ENCODE assay signal across 11 mouse cellular contexts in genomic region chr16:5672871-5673270, GRCm38 (mm10).
DNase-seq lines count a peak whose midpoint lies in the region; TF ChIP-seq lines count a peak whose summit lies in the region.
"Had no signal": no experiment of that assay in that cellular context is flagged by ENCODE, and none has a peak within 500 bp of the region (broad histone marks: within the 10 kb centered on the region; RNA-seq: fewer than 3 reads in every experiment).

No protein-coding gene starts in this region.

- no peak overlapping the region for H3K4me3 ChIP-seq in layer of hippocampus, adult 2 months
- H3K4me3 ChIP-seq: embryonic facial prominence, embryonic 13.5 days; neural tube, embryonic 13.5 days had no signal

- DNase-seq in adrenal gland, adult (ENCODE audit: inconsistent age in 2 of 2, low spot score in 1 of 2) = peak; percentile 4 to 48
- no peak for DNase-seq in adrenal gland, postnatal 4 days (ENCODE audit: low spot score in 2 of 2)
- no peak for DNase-seq in layer of hippocampus, adult 2 months (ENCODE audit: low spot score in 2 of 2)
- DNase-seq in layer of hippocampus, adult 8-10 months (ENCODE audit: low spot score in 2 of 2) = no peak
- peak; percentile 6 for DNase-seq in adipocyte (ENCODE audit: low spot score)
- DNase-seq in cerebellum, adult 9-10 months = peak; percentile 40
- no peak for DNase-seq in embryo, embryonic 10.5 days (ENCODE audit: low spot score)
- DNase-seq in ovary, postnatal 14 days (ENCODE audit: low spot score) = no peak
- DNase-seq: heart, postnatal 36 days had no signal

- H3K27ac ChIP-seq in layer of hippocampus, adult 2 months = peak overlapping the region; percentile 43; the same call in 1 of the 2 replicates
- H3K27ac ChIP-seq: embryonic facial prominence, embryonic 13.5 days; neural tube, embryonic 13.5 days had no signal

- no peak for TF ChIP-seq CTCF in layer of hippocampus, adult 2 months (conservative IDR thresholded peaks at IDR 0.05)

Comparison
In these comparisons a context has a peak if more than half of its experiments do, and no peak if none do; other contexts are left out.
1. DNase-seq: peak in adrenal gland, adult (2 of 2), adipocyte (single experiment) and cerebellum, adult 9-10 months (single experiment); none in adrenal gland, postnatal 4 days (0 of 2), layer of hippocampus, adult 2 months (0 of 2), layer of hippocampus, adult 8-10 months (0 of 2), embryo, embryonic 10.5 days (single experiment) and ovary, postnatal 14 days (single experiment).